Mouse (Mus musculus) cerebellum, adult 9-10 months (tissue): ENCODE data around the gene Adrm1.

Experiments used
- DNase-seq: peaks from one replicate; pipeline ENCODE4 v3.0.0; 2022

The Adrm1 gene

DNA sequence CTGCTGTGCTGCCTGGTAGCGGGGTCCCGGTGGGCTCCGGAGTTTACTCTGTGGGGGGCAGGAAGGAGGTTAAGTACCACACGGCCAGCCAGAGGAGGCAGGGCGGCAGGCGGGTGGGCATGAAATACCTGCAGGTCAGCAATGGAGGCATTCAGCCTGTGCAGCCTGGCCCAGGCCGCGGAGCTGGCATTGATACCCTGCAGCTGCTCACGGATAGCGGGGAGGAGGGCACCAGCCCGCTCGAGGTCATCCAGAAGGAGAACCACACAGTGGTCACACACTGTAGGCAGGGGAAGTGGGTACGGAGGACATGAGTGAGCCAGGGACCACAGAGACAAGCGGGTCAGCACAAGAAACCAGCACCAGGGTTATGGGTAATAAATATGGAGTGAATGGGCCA is 14.4 kb downstream of the Adrm1 start:
- no peak for DNase-seq

DNA sequence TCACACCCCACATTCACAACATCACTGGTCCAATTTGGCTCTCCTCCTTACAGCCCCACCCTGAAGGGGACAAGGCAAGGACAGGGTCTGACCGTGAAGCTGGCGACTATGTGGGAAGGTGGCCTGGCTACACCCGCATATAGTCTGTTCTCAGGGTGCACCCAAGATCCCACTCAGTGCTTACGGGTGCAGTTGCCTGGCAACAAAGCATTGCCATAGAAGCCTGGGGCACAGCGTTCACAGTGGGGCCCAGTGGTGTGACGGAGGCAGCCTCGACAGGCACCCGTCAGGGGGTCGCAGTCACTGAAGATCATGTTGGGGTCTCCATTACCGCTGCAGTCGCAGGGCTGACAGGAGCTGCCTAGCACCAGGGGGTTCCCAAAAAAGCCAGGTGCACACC is 16.1 kb downstream of the Adrm1 start:
- no peak for DNase-seq

- no peak for DNase-seq
Observed at GRCm38 (mm10) chr2:180196610-180197322, 25.5 kb downstream of the Adrm1 start.

- no peak for DNase-seq
Observed at GRCm38 (mm10) chr2:180197323-180198037, 26.2 kb downstream of the Adrm1 start.

- no peak for DNase-seq
Observed at GRCm38 (mm10) chr2:180198782-180199181, 27.5 kb downstream of the Adrm1 start.

DNA sequence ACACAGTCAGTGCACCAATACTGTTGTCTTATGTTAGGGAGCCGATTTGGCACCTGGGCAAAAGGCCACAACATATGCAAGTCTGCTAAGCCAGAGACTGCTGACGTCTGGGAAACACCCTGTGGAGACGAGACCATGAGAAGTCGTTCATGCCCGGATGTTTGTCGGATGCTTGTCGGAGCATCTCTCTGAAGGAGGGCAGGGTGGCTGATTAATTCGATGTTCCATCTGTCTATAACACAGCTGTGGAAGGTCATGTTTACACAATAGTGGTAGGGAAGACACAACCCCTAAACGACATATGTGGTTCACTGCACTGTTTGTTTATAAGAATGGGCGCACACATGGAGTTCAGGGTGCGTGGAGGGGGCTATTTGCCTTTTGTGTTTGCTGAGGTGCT is 29.4 kb downstream of the Adrm1 start:
- DNase-seq = no peak

DNA sequence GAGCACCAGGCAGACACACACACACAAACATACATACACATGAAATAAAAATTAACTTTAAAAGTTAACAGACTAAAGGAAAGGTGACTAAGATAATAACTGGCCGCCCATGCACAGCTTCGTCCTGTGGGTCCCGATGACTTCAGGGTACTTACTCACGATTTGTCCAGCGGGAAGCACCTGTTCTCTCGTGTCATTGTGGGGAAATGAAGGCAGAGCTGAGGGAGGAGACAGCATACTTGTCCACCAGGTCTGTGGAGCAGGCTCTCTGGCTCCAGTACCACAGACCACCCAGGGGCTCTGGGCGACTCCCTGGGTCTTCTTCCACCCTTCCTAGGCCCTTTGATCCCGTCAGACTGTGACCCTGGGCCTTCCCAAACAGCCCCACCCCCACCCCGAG is 30.0 kb downstream of the Adrm1 start:
- no peak for DNase-seq

- DNase-seq = no peak
Observed at GRCm38 (mm10) chr2:180202263-180202662, 31.0 kb downstream of the Adrm1 start.

- no peak for DNase-seq
Observed at GRCm38 (mm10) chr2:180202805-180203204, 31.5 kb downstream of the Adrm1 start.

DNA sequence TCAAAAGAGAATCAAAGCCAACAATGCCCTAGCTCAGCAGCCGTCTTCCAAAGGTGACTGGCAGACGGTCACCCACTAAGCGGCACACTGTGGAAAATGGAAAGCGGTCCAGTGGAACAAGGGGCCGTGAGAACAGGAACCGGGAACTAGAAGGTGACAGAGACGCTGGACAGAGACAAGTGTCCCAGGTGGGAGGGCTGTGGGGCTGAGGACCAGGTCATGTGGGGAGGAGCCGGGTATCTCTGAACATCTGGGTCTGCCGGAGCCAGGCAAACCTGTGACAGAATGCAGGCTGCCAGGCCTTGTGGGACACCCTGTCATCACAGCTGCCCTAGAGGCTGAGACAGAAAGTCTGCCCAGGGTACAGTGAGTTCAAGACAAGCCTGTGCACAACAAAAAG is 33.2 kb downstream of the Adrm1 start:
- DNase-seq = no peak

GRCm38 (mm10) chr2:180205083-180205955 is 34.0 kb downstream of the Adrm1 start:
- DNase-seq = no peak

DNA sequence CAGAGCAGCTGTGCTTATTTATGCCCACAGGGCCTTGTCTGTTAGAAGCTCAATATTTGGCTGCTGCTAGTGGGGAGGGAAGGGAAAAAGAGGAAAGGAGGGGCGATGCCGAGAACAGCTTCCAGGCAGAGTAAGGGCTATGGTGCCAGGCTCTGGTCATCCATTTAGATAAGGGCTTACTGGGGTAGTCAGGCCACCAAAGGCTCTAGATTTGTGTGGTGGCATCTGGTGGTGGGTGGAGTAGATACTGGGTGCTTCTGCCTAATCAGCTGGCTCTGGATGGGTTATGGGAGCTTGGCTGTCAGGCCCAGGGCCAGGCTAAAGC is 34.6 kb downstream of the Adrm1 start:
- DNase-seq = no peak

DNA sequence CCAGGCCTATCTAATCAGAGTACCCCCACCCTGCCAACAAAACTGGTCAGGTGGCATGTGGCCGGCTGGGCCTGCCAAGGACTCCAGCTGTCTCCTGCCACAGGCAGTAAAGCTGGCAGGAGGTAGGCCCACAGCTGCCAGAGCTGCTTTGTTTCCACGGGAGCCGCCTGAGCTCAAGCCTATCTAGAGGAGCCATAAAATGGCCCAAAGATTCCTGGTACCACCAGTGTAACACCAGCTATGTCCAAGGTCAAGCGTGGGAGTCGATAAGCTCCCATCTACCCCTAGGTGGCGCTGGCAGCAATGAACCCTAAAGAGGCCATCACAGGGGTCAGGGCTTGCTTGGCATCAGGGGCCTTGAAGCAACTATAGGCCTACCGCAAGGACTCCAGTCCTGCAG is 36.6 kb downstream of the Adrm1 start:
- no peak for DNase-seq

- no peak for DNase-seq
Observed at GRCm38 (mm10) chr2:180208976-180209375, 37.7 kb downstream of the Adrm1 start.

DNA sequence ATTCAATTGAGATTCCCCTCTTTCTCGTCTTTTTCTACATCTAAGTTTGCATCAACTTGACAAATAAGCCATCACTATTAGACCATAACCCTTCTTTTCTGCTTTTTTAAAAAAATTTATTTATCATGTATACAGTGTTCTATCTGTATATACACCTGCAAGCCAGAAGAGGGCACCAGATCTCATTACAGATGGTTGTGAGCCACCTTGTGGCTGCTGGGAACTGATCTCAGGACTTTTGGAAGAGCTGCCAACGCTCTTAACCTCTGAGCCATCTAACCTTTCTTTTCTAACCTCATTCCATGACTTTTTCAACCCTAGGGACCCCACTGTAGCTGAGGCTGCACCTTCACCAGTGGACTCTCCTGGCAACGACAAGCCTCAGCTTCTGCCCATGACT is 41.0 kb downstream of the Adrm1 start:
- no peak for DNase-seq

- DNase-seq = no peak
Observed at GRCm38 (mm10) chr2:180214352-180214978, 43.2 kb downstream of the Adrm1 start.

DNA sequence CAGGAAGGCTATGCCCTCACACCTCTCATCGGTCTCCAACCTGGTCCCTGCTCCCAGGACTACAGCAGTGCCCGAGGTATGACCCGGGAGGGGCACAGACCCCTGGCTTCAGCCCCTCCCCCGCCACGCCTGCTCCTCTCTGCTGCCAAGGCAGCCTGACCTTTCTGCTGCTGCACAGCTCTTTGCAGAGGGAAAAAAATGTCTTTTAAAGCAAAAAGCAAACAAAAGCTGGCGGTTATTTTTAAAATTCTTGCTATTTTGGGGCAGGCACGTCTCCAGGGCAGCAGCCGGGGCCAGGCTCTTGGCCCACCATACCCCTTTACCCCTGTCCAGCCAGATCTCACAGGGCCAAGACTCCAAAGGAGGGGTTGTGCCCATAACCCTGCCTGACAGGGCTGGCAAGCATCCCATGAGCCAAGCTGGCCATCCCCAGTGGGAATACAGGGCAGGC is 43.8 kb downstream of the Adrm1 start:
- DNase-seq = no peak

- DNase-seq = no peak
Observed at GRCm38 (mm10) chr2:180215951-180216350, 44.7 kb downstream of the Adrm1 start.

DNA sequence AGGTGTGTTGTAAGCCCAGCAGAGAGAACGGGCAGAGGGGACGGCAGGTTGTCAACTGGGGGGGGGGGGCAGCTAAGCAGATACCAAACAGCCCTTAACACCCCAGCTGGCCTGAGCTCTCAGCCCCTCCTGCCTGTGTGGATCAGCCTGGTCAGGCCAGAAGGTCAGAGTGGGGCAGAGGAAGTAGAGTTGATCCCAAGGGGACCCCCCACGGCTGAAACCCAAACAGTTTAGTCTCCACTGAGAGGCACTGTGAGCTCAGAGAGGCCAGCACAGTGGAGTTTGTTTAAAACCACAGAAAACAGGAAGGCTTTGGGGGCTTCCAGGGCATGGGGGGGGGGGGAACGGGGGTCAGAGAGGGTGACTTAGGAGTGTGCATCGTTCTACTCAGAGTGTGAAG is 45.6 kb downstream of the Adrm1 start:
- DNase-seq = no peak

DNA sequence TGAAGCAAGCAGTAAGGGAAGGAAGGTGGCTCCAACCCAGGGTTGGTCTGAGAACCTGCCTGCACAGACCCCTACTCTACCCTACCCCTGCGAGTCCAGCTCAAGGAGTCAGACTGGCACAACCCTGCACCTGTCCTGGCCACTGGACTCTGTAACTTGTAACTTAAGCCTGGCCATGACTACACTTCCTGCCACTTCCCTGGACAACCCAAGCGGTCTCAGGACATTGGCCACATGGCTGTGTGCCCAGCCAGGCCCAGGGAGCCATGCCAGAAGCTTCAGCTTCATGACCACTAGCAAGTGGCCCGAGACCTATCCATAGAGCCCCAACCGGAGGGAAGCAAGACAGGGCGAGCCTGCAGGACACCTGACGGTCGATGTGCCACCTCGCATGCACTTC is 46.3 kb downstream of the Adrm1 start:
- DNase-seq = peak; percentile 55

GRCm38 (mm10) chr2:180218241-180218640 is 47.0 kb downstream of the Adrm1 start:
- DNase-seq = no peak

DNA sequence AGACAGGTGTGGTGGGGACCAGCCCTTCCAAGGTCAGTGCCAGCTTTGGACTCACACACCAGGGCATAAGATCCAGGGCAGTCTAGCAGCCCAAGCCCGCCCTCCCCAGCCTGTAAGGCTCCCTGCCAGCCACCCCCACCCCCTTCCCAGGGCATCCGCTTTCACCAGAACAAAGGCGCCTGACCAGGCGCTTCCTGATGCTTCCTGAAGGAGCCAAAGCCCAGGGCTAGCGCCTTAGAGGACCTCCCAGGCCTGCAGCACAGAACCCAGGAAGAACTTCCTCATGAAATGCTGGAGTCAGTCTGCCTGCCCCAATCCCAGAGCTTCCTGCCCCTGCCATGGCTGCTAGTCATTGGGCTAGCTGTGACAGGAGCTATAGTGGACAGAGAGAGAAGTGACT is 47.4 kb downstream of the Adrm1 start:
- DNase-seq = no peak
